Mouse (Mus musculus): Measurements from ENCODE around the gene Fignl1. TPM values are rescaled to one million over a fixed set of nuclear protein-coding genes. Genes with fewer than 3 reads are reported as not detected.

Fignl1 gene
- polyA plus RNA-seq, 1 experiment from 2014 or later: 101 TPM

DNA sequence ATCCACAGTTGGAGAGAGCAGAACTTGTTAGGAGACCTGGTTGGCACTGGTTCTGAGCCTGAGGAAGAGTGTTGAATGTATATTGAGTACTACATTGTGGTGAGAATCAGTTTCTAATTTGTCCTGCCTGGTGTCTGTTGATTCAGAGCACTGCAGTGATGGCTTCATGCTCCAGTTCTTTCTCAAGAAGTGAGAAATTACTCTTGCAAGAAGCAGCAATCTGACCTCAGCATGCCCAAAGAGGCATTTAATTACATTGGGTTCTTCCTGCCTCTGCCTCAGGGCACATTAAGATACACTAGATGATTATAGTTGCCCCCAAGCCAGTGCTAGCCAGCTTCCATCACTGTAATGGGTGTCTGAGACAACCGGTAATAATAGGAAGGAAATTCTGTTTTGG, 49.9 kb downstream of the Fignl1 start:
- DNase-seq (ENCODE audit: low spot score): no peak
- WGBS: 96% methylated on average over 1 of the region's 1 CpGs

DNA sequence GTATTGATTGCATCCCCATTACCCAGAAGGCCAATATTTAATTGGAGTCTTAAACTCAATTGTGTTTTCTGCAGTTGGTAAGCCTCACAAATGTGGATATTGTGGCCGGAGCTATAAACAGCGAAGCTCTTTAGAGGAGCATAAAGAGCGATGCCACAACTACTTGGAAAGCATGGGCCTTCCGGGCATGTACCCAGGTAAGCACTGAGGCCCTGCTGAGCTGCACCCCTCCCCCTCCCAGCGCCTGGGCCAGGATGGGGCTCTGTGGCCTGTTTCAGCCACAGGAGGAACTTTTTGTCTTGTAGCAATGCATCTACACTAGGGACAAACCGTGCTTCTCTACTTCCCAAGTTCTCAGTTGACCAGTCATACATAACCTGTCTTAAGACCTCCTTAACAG, 50.6 kb downstream of the Fignl1 start:
- H3K4me2 ChIP-seq (ENCODE audit: low read depth, low read length, severe bottlenecking): no peak overlapping the region
- WGBS: 79% methylated on average over 6 of the region's 6 CpGs
- no peak overlapping the region for H3K27ac ChIP-seq (ENCODE audit: low read depth, low read length)
- no peak for DNase-seq (ENCODE audit: low spot score)
- H3K9me3 ChIP-seq (ENCODE audit: control insufficient read depth, low read length): no peaks in the 10 kb centered on the region
- H3K9ac ChIP-seq (ENCODE audit: low read length): no peak overlapping the region
- no peaks in the 10 kb centered on the region for H3K36me3 ChIP-seq (ENCODE audit: control insufficient read depth, insufficient read depth, low read length)
- no peak for ATAC-seq (replicated peaks; ENCODE audit: low FRiP score)
- H3K27me3 ChIP-seq (ENCODE audit: control insufficient read depth, insufficient read depth, low read length): no peaks in the 10 kb centered on the region
- H3K4me3 ChIP-seq (ENCODE audit: low read depth, low read length): no peak overlapping the region
- H3K4me1 ChIP-seq (replicated peaks; ENCODE audit: control insufficient read depth, insufficient read depth, low read length): no peaks in the 10 kb centered on the region

More for the DNA sequence above, 49.9 kb downstream of the Fignl1 start:
- ATAC-seq (replicated peaks; ENCODE audit: low FRiP score): no peak
- H3K9ac ChIP-seq (ENCODE audit: low read length): no peak overlapping the region
- H3K4me2 ChIP-seq (ENCODE audit: low read depth, low read length, severe bottlenecking): no peak overlapping the region
- H3K27ac ChIP-seq (ENCODE audit: low read depth, low read length): no peak overlapping the region
- no peaks in the 10 kb centered on the region for H3K27me3 ChIP-seq (ENCODE audit: control insufficient read depth, insufficient read depth, low read length)
- no peaks in the 10 kb centered on the region for H3K36me3 ChIP-seq (ENCODE audit: control insufficient read depth, insufficient read depth, low read length)
- H3K4me3 ChIP-seq (ENCODE audit: low read depth, low read length): no peak overlapping the region
- H3K4me1 ChIP-seq (replicated peaks; ENCODE audit: control insufficient read depth, insufficient read depth, low read length): no peaks in the 10 kb centered on the region
- no peaks in the 10 kb centered on the region for H3K9me3 ChIP-seq (ENCODE audit: control insufficient read depth, low read length)

DNA sequence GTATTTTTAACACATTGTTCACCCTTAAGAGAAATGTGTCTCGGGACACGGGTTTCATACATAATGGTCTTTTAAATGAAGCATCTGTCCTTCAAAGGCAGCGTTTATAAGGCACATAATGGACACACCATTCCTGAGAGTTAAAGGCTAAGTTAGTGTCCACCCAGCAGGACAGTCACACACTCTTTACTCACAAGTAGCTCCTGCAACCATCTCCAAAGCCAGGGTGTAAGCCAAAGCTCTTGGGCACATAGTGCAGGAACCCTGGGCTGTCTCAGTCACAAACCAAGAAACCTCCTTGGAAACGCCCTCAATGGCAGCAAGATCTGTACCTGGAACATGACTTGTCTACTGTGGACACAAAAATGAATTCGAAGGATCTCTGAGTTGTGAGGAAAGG, 55.9 kb downstream of the Fignl1 start:
- no peaks in the 10 kb centered on the region for H3K36me3 ChIP-seq (ENCODE audit: control insufficient read depth, insufficient read depth, low read length)
- H3K9me3 ChIP-seq (ENCODE audit: control insufficient read depth, low read length): no peaks in the 10 kb centered on the region
- H3K4me1 ChIP-seq (replicated peaks; ENCODE audit: control insufficient read depth, insufficient read depth, low read length): no peaks in the 10 kb centered on the region
- no peak overlapping the region for H3K27ac ChIP-seq (ENCODE audit: low read depth, low read length)
- no peak overlapping the region for H3K9ac ChIP-seq (ENCODE audit: low read length)
- no peak for ATAC-seq (replicated peaks; ENCODE audit: low FRiP score)
- H3K27me3 ChIP-seq (ENCODE audit: control insufficient read depth, insufficient read depth, low read length): no peaks in the 10 kb centered on the region
- H3K4me3 ChIP-seq (ENCODE audit: low read depth, low read length): no peak overlapping the region
- H3K4me2 ChIP-seq (ENCODE audit: low read depth, low read length, severe bottlenecking): no peak overlapping the region
- WGBS: 84% methylated on average over 5 of the region's 5 CpGs
- DNase-seq (ENCODE audit: low spot score): no peak

DNA sequence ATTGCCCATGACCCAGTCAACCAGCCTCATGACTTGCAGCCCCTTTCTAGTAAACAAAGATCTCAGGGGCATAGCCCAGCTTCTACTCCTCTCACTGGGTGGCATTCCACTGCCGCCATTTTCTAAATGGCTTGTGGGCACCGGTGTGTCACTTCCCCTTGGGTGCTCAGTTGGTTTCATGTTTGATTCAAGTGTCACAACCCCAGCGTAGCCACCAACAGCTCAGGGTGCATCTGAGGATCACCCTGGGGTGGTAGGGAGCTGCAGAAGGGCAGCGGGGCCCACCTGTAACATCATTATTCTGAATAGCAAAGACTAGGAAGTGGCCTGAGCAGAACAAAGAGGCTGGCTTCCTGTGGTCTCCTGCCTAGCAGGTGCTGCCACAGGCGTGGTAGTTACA, 57.7 kb downstream of the Fignl1 start:
- no peak overlapping the region for H3K4me3 ChIP-seq (ENCODE audit: low read depth, low read length)
- no peak for DNase-seq (ENCODE audit: low spot score)
- H3K4me1 ChIP-seq (replicated peaks; ENCODE audit: control insufficient read depth, insufficient read depth, low read length): no peaks in the 10 kb centered on the region
- H3K36me3 ChIP-seq (ENCODE audit: control insufficient read depth, insufficient read depth, low read length): no peaks in the 10 kb centered on the region
- ATAC-seq (replicated peaks; ENCODE audit: low FRiP score): no peak
- H3K27me3 ChIP-seq (ENCODE audit: control insufficient read depth, insufficient read depth, low read length): no peaks in the 10 kb centered on the region
- no peaks in the 10 kb centered on the region for H3K9me3 ChIP-seq (ENCODE audit: control insufficient read depth, low read length)
- 90% methylated on average over 5 of the region's 5 CpGs for whole genome bisulfite sequencing
- H3K27ac ChIP-seq (ENCODE audit: low read depth, low read length): no peak overlapping the region
- H3K9ac ChIP-seq (ENCODE audit: low read length): no peak overlapping the region
- no peak overlapping the region for H3K4me2 ChIP-seq (ENCODE audit: low read depth, low read length, severe bottlenecking)

DNA sequence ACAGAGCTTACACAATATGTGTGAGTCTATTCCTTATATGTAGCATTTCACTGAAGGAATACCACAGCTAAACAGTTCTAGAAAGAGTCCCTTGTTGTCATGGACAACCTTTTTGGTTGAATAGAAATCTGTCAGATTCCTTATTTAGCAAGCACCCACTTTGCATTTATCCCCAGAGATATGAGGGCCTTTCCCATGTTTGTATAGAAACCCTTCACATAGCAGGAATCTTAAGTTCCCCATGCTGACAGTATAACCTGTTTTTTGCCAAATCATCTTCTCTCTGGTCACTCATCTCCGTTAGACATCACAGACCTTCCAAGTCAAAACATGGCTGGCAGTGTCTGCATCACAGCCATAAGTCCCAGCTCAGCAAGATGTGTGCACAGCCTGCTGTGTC, 64.5 kb downstream of the Fignl1 start:
- no peak for DNase-seq (ENCODE audit: low spot score)
- Histone ChIP-seq H3K4me2 (ENCODE audit: low read depth, low read length, severe bottlenecking) (no peak overlapping the region), H3K36me3 (ENCODE audit: control insufficient read depth, insufficient read depth, low read length) (no peaks in the 10 kb centered on the region), H3K9ac (ENCODE audit: low read length) (no peak overlapping the region), H3K9me3 (ENCODE audit: control insufficient read depth, low read length) (no peaks in the 10 kb centered on the region), H3K4me3 (ENCODE audit: low read depth, low read length) (no peak overlapping the region), H3K27me3 (ENCODE audit: control insufficient read depth, insufficient read depth, low read length) (no peaks in the 10 kb centered on the region), H3K27ac (ENCODE audit: low read depth, low read length) (no peak overlapping the region), H3K4me1 (replicated peaks; ENCODE audit: control insufficient read depth, insufficient read depth, low read length) (no peaks in the 10 kb centered on the region)
- no peak for ATAC-seq (replicated peaks; ENCODE audit: low FRiP score)
- 61% methylated on average over 1 of the region's 1 CpGs for WGBS

DNA sequence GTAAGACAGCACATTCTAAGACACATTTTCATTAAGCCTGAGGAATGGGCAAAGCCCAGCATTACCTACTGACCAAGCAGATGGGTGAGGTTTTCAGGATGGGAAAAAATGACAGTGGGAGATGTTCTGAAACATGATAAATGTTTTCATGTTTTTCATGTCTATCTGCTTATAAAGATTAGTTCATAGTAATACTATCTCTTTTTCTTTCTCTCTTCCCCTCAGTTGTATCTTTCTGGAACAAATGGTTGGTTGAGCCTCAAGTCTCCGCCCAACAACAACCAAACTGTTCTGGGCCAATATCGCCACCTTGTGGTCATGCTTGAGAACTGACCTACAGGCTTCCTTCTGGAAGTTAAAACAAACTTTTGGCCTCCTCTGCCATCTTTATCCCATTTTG, 66.1 kb downstream of the Fignl1 start:
- H3K9ac ChIP-seq (ENCODE audit: low read length): no peak overlapping the region
- H3K4me3 ChIP-seq (ENCODE audit: low read depth, low read length): no peak overlapping the region
- no peak overlapping the region for H3K27ac ChIP-seq (ENCODE audit: low read depth, low read length)
- H3K27me3 ChIP-seq (ENCODE audit: control insufficient read depth, insufficient read depth, low read length): no peaks in the 10 kb centered on the region
- H3K36me3 ChIP-seq (ENCODE audit: control insufficient read depth, insufficient read depth, low read length): no peaks in the 10 kb centered on the region
- DNase-seq (ENCODE audit: low spot score) (peak; percentile 65), ATAC-seq (replicated peaks; ENCODE audit: low FRiP score) (no peak)
- H3K4me2 ChIP-seq (ENCODE audit: low read depth, low read length, severe bottlenecking): no peak overlapping the region
- H3K4me1 ChIP-seq (replicated peaks; ENCODE audit: control insufficient read depth, insufficient read depth, low read length): no peaks in the 10 kb centered on the region
- H3K9me3 ChIP-seq (ENCODE audit: control insufficient read depth, low read length): no peaks in the 10 kb centered on the region
- WGBS: 32% methylated on average over 2 of the region's 2 CpGs

DNA sequence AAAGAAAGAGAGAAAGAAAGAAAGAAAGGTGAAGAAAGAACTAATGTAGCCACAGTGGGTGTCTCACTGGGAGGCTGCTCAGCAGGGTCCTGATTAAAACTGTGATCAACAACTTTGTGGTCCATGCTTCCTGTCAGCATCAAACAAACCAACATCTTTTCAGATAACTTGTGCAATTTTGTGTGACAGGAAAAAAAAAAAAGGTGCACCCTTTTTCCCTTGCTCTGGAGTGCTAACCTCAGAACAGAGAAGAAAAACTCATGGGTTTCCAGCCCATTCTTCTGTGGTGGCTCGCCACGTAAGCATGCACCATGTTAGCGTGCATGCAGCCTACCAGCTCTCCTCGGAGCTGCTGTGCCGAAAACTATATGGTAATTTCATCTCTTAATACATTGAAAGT, 67.2 kb downstream of the Fignl1 start:
- H3K4me1 ChIP-seq (replicated peaks; ENCODE audit: control insufficient read depth, insufficient read depth, low read length): no peaks in the 10 kb centered on the region
- H3K4me2 ChIP-seq (ENCODE audit: low read depth, low read length, severe bottlenecking): no peak overlapping the region
- H3K9me3 ChIP-seq (ENCODE audit: control insufficient read depth, low read length): no peaks in the 10 kb centered on the region
- no peak overlapping the region for H3K9ac ChIP-seq (ENCODE audit: low read length)
- no peaks in the 10 kb centered on the region for H3K36me3 ChIP-seq (ENCODE audit: control insufficient read depth, insufficient read depth, low read length)
- WGBS: 91% methylated on average over 5 of the region's 5 CpGs
- no peak overlapping the region for H3K27ac ChIP-seq (ENCODE audit: low read depth, low read length)
- ATAC-seq (replicated peaks; ENCODE audit: low FRiP score) (no peak), DNase-seq (ENCODE audit: low spot score) (no peak)
- no peaks in the 10 kb centered on the region for H3K27me3 ChIP-seq (ENCODE audit: control insufficient read depth, insufficient read depth, low read length)
- no peak overlapping the region for H3K4me3 ChIP-seq (ENCODE audit: low read depth, low read length)

DNA sequence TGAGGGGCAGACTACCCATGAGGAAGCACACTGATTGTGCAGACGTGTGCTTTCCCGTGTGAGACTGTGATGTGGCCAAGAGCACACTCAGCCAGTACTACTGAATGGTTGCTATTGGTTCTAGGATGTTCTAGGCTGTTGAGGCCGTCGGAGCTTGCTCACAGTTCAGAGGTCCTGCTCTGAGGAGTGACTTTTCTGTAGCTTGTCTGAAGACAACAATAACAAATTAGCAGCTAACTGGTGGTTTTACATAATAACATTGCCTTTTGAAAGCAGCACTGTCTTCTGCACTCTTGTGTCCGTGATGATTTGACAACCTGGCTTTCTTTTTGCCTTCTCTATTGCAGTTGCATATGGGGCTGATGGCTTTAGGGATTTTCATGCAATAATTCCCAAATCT, 68.2 kb downstream of the Fignl1 start:
- ATAC-seq (replicated peaks; ENCODE audit: low FRiP score) (no peak), DNase-seq (ENCODE audit: low spot score) (no peak)
- no peaks in the 10 kb centered on the region for H3K4me1 ChIP-seq (replicated peaks; ENCODE audit: control insufficient read depth, insufficient read depth, low read length)
- no peak overlapping the region for H3K4me3 ChIP-seq (ENCODE audit: low read depth, low read length)
- no peaks in the 10 kb centered on the region for H3K27me3 ChIP-seq (ENCODE audit: control insufficient read depth, insufficient read depth, low read length)
- H3K27ac ChIP-seq (ENCODE audit: low read depth, low read length): no peak overlapping the region
- no peak overlapping the region for H3K9ac ChIP-seq (ENCODE audit: low read length)
- H3K4me2 ChIP-seq (ENCODE audit: low read depth, low read length, severe bottlenecking): no peak overlapping the region
- no peaks in the 10 kb centered on the region for H3K9me3 ChIP-seq (ENCODE audit: control insufficient read depth, low read length)
- H3K36me3 ChIP-seq (ENCODE audit: control insufficient read depth, insufficient read depth, low read length): no peaks in the 10 kb centered on the region
- WGBS: 83% methylated on average over 5 of the region's 5 CpGs

DNA sequence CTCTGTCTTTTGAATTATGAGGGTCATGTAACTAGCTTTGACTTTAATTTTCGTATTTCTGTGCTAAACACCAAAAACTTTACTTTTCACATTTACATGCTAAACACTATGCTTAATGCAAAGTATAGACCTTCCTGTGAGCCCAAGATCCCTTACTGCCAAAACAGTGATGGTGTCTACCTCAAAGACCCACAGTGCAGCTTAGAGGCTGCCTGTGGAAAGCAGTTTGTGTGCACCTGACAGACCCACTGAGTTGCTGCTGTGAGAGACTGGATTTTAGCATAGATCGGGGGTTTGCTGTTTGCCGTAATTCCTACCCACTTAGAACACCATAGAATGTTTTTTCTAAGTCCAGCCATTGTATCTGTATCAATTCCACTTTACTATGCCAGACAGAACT, 69.7 kb downstream of the Fignl1 start:
- Histone ChIP-seq H3K9ac (ENCODE audit: low read length) (no peak overlapping the region), H3K4me1 (replicated peaks; ENCODE audit: control insufficient read depth, insufficient read depth, low read length) (no peaks in the 10 kb centered on the region), H3K36me3 (ENCODE audit: control insufficient read depth, insufficient read depth, low read length) (no peaks in the 10 kb centered on the region), H3K4me3 (ENCODE audit: low read depth, low read length) (no peak overlapping the region), H3K9me3 (ENCODE audit: control insufficient read depth, low read length) (no peaks in the 10 kb centered on the region), H3K27me3 (ENCODE audit: control insufficient read depth, insufficient read depth, low read length) (no peaks in the 10 kb centered on the region), H3K4me2 (ENCODE audit: low read depth, low read length, severe bottlenecking) (no peak overlapping the region), H3K27ac (ENCODE audit: low read depth, low read length) (no peak overlapping the region)
- ATAC-seq (replicated peaks; ENCODE audit: low FRiP score) (no peak), DNase-seq (ENCODE audit: low spot score) (no peak)
- WGBS: 92% methylated on average over 3 of the region's 3 CpGs
